Mouse (Mus musculus) neural tube, embryonic 11.5 days (tissue): ENCODE data around the gene Cerk. TPM values are rescaled to one million over a fixed set of nuclear protein-coding genes. Genes with fewer than 3 reads are reported as not detected.

Experiments used
- ATAC-seq: fragments of 200-750 bp; cut with Nextera tagmentation; 2 replicates; pipeline ENCODE4 v1.8.0; 2017; ENCODE audit warnings: moderate number of reproducible peaks, mild to moderate bottlenecking, moderate TSS enrichment, moderate library complexity; ENCODE audit not compliant: insufficient read depth, low FRiP score, low TSS enrichment
- DNase-seq: peaks from one replicate; pipeline ENCODE4 v3.0.0-alpha.2; 2015; ENCODE audit warnings: low spot score
- H3K27ac ChIP-seq: fragments of 300-500 bp; sonication (generic); 2 replicates; pipeline ENCODE4 v1.5.1; 2014; ENCODE audit warnings: low read depth, mild to moderate bottlenecking, low read length
- H3K27me3 ChIP-seq: fragments of 300-500 bp; sonication (generic); 2 replicates; pipeline ENCODE4 v1.6.1; 2014; ENCODE audit warnings: mild to moderate bottlenecking, low read length, mixed read lengths; ENCODE audit not compliant: control insufficient read depth, insufficient read depth
- H3K36me3 ChIP-seq: fragments of 300-500 bp; sonication (generic); 2 replicates; pipeline ENCODE4 v1.6.1; 2014; ENCODE audit warnings: mild to moderate bottlenecking, low read length, moderate library complexity, mixed read lengths; ENCODE audit not compliant: control insufficient read depth, insufficient read depth
- H3K4me1 ChIP-seq: fragments of 300-500 bp; sonication (generic); 2 replicates; pipeline ENCODE4 v1.6.1; 2014; ENCODE audit warnings: low read length, mixed read lengths; ENCODE audit not compliant: control insufficient read depth, insufficient read depth
- H3K4me2 ChIP-seq: fragments of 300-500 bp; sonication (generic); 2 replicates; pipeline ENCODE4 v1.6.1; 2014; ENCODE audit warnings: low read depth, mild to moderate bottlenecking, moderate library complexity
- H3K4me3 ChIP-seq: fragments of 300-500 bp; sonication (generic); 2 replicates; pipeline ENCODE4 v1.5.1; 2014; ENCODE audit warnings: low read depth, low read length
- H3K9ac ChIP-seq: fragments of 300-500 bp; sonication (generic); 2 replicates; pipeline ENCODE4 v1.6.1; 2014; ENCODE audit warnings: mild to moderate bottlenecking, low read length
- H3K9me3 ChIP-seq: fragments of 300-500 bp; sonication (generic); 2 replicates; pipeline ENCODE4 v1.6.1; 2016; ENCODE audit warnings: low read length; ENCODE audit not compliant: control insufficient read depth
- WGBS: fragments of 180-500 bp; shearing (Covaris S2); extraction: QIAGEN DNeasy Blood & Tissue Kit; methylation state at CpG from one replicate; pipeline ENCODE4 v1.1.7; 2014; 5-methylcytosine and 5-hydroxymethylcytosine counted together
- polyA plus RNA-seq: library from polyadenylated mRNA; unstranded; fragments of >200 nt; fragmentation: Nextera tagmentation; extraction: Ambion mirVana; gene quantifications from 2 replicates; pipeline ENCODE4 v1.2.1, GENCODE M21; 2014

The Cerk gene
- polyA plus RNA-seq, 1 experiment from 2014 or later: 26.8 TPM

- Histone ChIP-seq H3K27me3 (no peaks in the 10 kb centered on the region), H3K9ac (no peak overlapping the region), H3K36me3 (no peaks in the 10 kb centered on the region), H3K27ac (no peak overlapping the region), H3K4me2 (no peak overlapping the region), H3K9me3 (no peaks in the 10 kb centered on the region), H3K4me1 (peaks cover 4% of the 10 kb centered on the region; the same call in 1 of the 2 replicates), H3K4me3 (no peak overlapping the region)
- WGBS: 91% methylated on average over 6 of the region's 6 CpGs
- ATAC-seq: no peak
- no peak for DNase-seq
Measured at GRCm38 (mm10) chr15:86172526-86172925, 13.4 kb downstream of the Cerk start.

GRCm38 (mm10) chr15:86172124-86172523, 13.8 kb downstream of the Cerk start:
- DNase-seq (no peak), ATAC-seq (no peak)
- no peaks in the 10 kb centered on the region for H3K36me3 ChIP-seq
- WGBS: 71% methylated on average over 3 of the region's 3 CpGs
- H3K9me3 ChIP-seq: no peaks in the 10 kb centered on the region
- peaks cover 4% of the 10 kb centered on the region; the same call in 1 of the 2 replicates for H3K4me1 ChIP-seq
- no peak overlapping the region for H3K9ac ChIP-seq
- H3K27me3 ChIP-seq: no peaks in the 10 kb centered on the region
- no peak overlapping the region for H3K4me3 ChIP-seq
- no peak overlapping the region for H3K4me2 ChIP-seq
- H3K27ac ChIP-seq: no peak overlapping the region

- Histone ChIP-seq H3K9ac (no peak overlapping the region), H3K36me3 (no peaks in the 10 kb centered on the region), H3K4me3 (no peak overlapping the region), H3K4me1 (peaks cover 4% of the 10 kb centered on the region; the same call in 1 of the 2 replicates), H3K27me3 (no peaks in the 10 kb centered on the region), H3K4me2 (no peak overlapping the region), H3K27ac (no peak overlapping the region), H3K9me3 (no peaks in the 10 kb centered on the region)
- DNase-seq (no peak), ATAC-seq (no peak)
- WGBS: 79% methylated on average over 12 of the region's 12 CpGs
Measured at GRCm38 (mm10) chr15:86171316-86171715, 14.6 kb downstream of the Cerk start.

GRCm38 (mm10) chr15:86169817-86170110, 16.2 kb downstream of the Cerk start:
- Histone ChIP-seq H3K4me3 (no peak overlapping the region), H3K27ac (no peak overlapping the region), H3K36me3 (no peaks in the 10 kb centered on the region), H3K27me3 (no peaks in the 10 kb centered on the region), H3K9me3 (no peaks in the 10 kb centered on the region), H3K4me2 (no peak overlapping the region), H3K4me1 (peaks cover 4% of the 10 kb centered on the region; the same call in 1 of the 2 replicates), H3K9ac (no peak overlapping the region)
- ATAC-seq (no peak), DNase-seq (no peak)
- WGBS: 76% methylated on average over 4 of the region's 4 CpGs

DNA sequence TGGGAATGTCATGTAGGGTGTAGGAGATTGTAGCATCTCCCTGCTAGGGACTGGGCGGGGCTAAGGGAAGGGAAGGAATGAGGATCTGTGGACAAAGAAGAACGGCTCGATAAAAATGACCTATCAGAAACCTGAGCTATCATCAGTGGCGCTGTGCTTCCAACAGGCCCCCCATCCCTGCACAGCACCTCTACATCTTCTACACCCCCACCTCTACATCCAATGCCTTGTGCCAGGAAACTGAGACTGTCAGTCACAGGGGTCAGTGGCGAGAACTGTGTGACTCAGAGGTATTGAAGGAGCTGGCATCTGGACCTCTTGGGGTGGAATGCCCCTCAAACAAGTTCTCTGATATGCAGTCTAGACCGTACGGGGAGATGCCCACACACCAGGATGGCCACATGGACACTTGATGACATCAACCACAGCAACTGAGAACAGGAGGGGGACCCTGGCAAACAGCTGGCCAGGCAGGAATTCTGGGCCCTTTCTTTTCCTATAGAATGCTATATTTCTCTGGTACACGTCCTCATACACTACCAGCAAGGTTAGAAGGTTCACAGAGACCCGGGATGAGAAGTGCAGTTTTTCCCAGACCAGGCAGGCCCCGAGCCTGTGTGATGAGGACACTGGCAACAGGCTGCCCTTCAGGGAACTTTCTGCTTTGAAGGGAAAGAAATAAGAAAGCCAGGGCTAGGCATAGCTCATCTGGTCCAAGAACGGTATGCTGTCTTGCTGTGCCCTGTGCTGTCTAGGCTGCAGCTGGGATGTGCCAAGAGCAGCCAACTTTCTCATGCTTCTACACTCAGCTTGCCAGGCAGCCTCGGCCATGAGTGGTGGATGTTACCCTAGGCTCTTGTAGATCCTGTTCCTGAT, 16.8 kb downstream of the Cerk start:
- no peaks in the 10 kb centered on the region for H3K27me3 ChIP-seq
- ATAC-seq (no peak; the same call in 1 of the 2 replicates), DNase-seq (no peak)
- 77% methylated on average over 12 of the region's 12 CpGs for WGBS
- H3K27ac ChIP-seq: no peak overlapping the region
- H3K36me3 ChIP-seq: no peaks in the 10 kb centered on the region
- no peak overlapping the region for H3K4me3 ChIP-seq
- no peak overlapping the region for H3K4me2 ChIP-seq
- no peak overlapping the region for H3K9ac ChIP-seq
- H3K4me1 ChIP-seq: peaks cover 4% of the 10 kb centered on the region; the same call in 1 of the 2 replicates
- no peaks in the 10 kb centered on the region for H3K9me3 ChIP-seq

DNA sequence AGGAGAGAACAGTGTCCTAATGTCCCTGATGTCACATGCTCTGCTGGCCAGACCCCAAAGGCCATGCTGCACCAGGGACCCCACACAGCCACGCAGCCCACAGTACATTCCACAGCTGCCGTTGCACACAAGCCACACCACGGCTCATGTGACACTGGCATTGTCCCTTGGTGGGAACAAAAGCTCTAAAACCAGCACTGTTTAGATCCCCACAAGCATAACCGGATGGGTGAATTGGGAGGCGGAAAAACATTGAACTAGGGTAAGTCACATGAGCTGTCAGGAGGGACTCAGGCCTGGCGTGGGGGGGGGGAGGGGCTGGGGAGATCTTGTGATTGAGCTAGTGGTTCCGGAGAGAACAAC, 17.5 kb downstream of the Cerk start:
- Histone ChIP-seq H3K4me1 (peaks cover 4% of the 10 kb centered on the region; the same call in 1 of the 2 replicates), H3K36me3 (no peaks in the 10 kb centered on the region), H3K4me2 (no peak overlapping the region), H3K9ac (no peak overlapping the region), H3K27me3 (no peaks in the 10 kb centered on the region), H3K4me3 (no peak overlapping the region), H3K9me3 (no peaks in the 10 kb centered on the region), H3K27ac (no peak overlapping the region)
- WGBS: 53% methylated on average over 7 of the region's 7 CpGs
- DNase-seq (no peak), ATAC-seq (no peak)

GRCm38 (mm10) chr15:86167787-86168504, 18.0 kb downstream of the Cerk start:
- H3K9ac ChIP-seq: no peak overlapping the region
- H3K27me3 ChIP-seq: no peaks in the 10 kb centered on the region
- H3K4me2 ChIP-seq: no peak overlapping the region
- WGBS: 82% methylated on average over 10 of the region's 10 CpGs
- no peaks in the 10 kb centered on the region for H3K9me3 ChIP-seq
- ATAC-seq: no peak
- H3K36me3 ChIP-seq: no peaks in the 10 kb centered on the region
- H3K27ac ChIP-seq: no peak overlapping the region
- no peak for DNase-seq
- H3K4me3 ChIP-seq: no peak overlapping the region
- H3K4me1 ChIP-seq: peaks cover 4% of the 10 kb centered on the region; the same call in 1 of the 2 replicates

DNA sequence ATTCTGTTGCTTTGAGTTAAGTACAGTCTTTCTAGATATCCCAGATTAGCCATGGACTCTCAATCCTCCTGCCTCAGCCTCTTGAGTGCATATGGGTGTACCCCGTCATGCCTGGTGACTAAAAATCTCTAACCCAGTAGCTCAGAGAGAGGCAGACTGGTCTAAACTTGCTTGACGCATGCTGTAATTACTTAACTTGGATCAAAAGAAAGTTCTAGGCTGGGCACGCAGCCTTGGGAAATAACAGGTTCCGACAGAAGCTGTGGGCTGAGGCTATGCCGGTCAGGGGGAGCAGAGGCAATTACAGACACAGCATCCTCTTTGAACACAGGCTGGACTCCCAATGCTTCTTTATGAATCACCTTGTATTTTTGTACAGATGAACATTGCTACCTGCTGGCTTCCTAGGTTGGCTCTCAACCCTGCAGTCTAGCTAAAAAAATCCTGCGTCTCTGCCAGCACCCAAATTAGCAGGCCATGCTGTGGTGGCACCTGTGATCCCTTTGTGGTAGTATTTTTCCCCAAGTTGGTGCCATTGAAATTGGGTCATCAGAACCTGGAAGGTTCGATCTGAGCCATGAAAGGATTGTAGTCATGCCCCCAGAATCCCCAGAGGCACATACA, 18.8 kb downstream of the Cerk start:
- Histone ChIP-seq H3K27ac (no peak overlapping the region), H3K4me1 (peaks cover 4% of the 10 kb centered on the region; the same call in 1 of the 2 replicates), H3K36me3 (no peaks in the 10 kb centered on the region), H3K4me3 (no peak overlapping the region), H3K27me3 (no peaks in the 10 kb centered on the region), H3K9ac (no peak overlapping the region), H3K4me2 (no peak overlapping the region), H3K9me3 (no peaks in the 10 kb centered on the region)
- ATAC-seq: no peak
- DNase-seq: no peak
- WGBS: 91% methylated on average over 7 of the region's 7 CpGs
